Mouse (Mus musculus): ENCODE measurements at regions not wholly inside any gene's neighbourhood (a gene's known extent, or its start where the extent isn't known, plus 50 kb on each side); places are given as distances from the start of the nearest gene placed in this dataset.

DNA sequence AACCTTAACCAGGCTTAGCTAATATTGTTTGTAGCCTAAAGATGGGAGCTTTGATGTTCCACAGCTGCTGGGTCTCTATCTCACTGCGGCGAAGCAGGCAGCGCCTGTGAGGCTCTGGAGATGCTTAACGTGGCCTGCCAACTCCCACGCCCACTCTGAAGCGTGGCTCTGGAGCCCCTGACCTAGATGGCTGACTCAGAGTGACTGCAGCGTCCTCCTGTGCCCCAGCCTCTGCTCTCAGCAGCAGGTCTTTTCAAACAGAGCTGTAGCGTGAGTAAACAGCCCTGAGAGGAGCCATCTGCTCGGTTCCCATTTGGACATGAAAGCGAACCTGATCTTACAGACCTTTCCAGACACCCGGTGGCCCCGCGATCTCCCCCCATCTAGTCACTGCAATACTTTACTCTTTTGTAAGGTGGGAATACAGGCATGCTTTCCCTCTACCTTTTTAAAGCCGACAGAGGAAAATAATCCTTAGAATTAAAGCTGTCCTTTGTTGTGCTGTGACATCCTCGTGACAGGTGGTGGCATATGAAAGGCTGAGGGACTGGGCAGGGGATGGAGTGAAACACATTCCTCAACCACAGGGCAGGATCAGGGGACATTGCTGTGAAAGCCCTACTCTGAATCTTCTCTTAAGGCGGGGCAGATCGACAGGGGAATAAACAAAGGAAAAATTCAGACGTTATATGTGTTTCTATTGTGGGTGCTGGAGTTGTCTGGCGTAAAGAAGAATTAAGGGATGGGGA is 1723.0 kb upstream of the Gm7489 start:
- peak; percentile 78 for ATAC-seq
- peaks cover 16% of the 10 kb centered on the region; the same call in 1 of the 2 replicates for H3K4me1 ChIP-seq (ENCODE audit: control insufficient read depth, insufficient read depth, low read depth, low read length)
- H3K4me2 ChIP-seq (ENCODE audit: low read length), result peak overlapping the region; percentile 34
- H3K27me3 ChIP-seq (replicated peaks; ENCODE audit: control insufficient read depth, insufficient read depth, low read length), result no peaks in the 10 kb centered on the region
- 19% methylated on average over 19 of the region's 19 CpGs for WGBS
- H3K9ac ChIP-seq (ENCODE audit: low read depth, low read length), result peak overlapping the region; percentile 46
- H3K27ac ChIP-seq (ENCODE audit: low read depth, low read length), result peak overlapping the region; percentile 69
- H3K9me3 ChIP-seq (ENCODE audit: control insufficient read depth, low read length), result no peaks in the 10 kb centered on the region
- no peaks in the 10 kb centered on the region for H3K36me3 ChIP-seq (ENCODE audit: control insufficient read depth, insufficient read depth, low read length)
- no peak overlapping the region for H3K4me3 ChIP-seq (ENCODE audit: low read length)

DNA sequence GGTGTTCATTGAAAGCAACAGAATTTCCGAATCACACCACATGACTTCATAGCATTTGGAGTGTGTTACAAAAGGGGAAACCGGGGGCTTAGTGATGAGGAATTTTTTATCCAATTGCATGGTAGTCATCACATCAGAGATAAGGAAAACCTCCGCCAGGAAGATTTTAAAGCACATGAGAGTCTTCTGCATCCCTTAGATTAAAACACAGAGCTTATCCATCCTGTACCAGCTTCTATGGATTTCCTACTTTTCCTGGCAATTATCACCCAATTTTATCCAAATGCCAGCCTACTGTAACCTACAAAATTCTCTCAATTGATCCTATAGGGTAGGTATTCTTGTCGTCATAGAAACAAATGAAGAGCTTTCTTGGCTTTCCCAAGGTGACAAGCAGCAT is 1718.6 kb upstream of the Gm7489 start:
- H3K4me3 ChIP-seq (ENCODE audit: low read length), result no peak overlapping the region
- H3K9ac ChIP-seq (ENCODE audit: low read depth, low read length), result no peak overlapping the region
- no peaks in the 10 kb centered on the region for H3K36me3 ChIP-seq (ENCODE audit: control insufficient read depth, insufficient read depth, low read length)

DNA sequence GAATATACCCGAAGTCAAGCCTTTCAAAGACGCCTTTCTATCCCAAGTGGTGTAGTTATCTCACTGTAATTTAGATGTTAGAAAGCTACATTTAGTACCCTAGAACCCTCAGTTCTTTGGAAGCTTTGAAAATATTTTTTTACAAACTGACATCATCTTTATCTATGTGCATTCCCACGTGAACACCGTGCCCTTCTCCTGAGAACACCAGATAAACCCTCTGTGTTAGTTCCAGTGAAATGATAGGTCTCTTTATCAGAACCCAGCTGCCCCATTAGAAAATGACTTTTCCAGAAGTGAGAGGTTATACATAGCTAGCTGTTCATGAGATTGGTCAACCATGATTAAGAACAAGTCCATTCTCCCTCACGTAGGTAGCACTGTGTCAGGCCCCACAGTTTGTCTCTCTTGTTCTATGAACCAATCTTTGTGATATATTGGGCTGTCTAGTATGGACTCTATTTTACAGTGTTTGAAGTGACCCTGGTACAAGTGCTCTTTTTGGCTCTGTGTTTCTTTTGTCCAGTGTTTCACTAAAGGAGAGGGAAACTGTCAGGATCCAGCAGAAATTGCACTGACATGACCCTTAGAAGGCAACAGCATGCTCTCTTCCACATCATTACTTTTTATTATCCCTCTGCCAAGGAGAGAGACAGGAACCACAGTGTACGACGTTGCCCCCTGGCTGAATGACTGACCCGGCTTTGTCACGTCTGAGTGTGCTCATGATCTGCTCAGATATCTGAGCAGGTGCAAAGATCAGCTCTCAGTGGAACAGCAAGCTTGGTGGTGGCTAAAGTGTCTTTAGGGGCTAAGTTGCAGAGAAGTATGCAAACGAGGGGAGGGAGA is 1717.9 kb upstream of the Gm7489 start:
- H3K36me3 ChIP-seq (ENCODE audit: control insufficient read depth, insufficient read depth, low read length), result no peaks in the 10 kb centered on the region
- no peaks in the 10 kb centered on the region for H3K9me3 ChIP-seq (ENCODE audit: control insufficient read depth, low read length)
- peak; percentile 65 for ATAC-seq
- H3K27me3 ChIP-seq (replicated peaks; ENCODE audit: control insufficient read depth, insufficient read depth, low read length), result no peaks in the 10 kb centered on the region
- H3K9ac ChIP-seq (ENCODE audit: low read depth, low read length), result no peak overlapping the region
- H3K27ac ChIP-seq (ENCODE audit: low read depth, low read length), result no peak overlapping the region
- peaks cover 2% of the 10 kb centered on the region; the same call in 1 of the 2 replicates for H3K4me1 ChIP-seq (ENCODE audit: control insufficient read depth, insufficient read depth, low read depth, low read length)
- no peak overlapping the region for H3K4me2 ChIP-seq (ENCODE audit: low read length)
- no peak overlapping the region for H3K4me3 ChIP-seq (ENCODE audit: low read length)
- WGBS, result 64% methylated on average over 10 of the region's 10 CpGs

More for the DNA sequence above, 1718.6 kb upstream of the Gm7489 start:
- 83% methylated on average over 4 of the region's 4 CpGs for WGBS
- peaks cover 7% of the 10 kb centered on the region; the same call in 1 of the 2 replicates for H3K4me1 ChIP-seq (ENCODE audit: control insufficient read depth, insufficient read depth, low read depth, low read length)
- H3K4me2 ChIP-seq (ENCODE audit: low read length), result no peak overlapping the region
- no peaks in the 10 kb centered on the region for H3K9me3 ChIP-seq (ENCODE audit: control insufficient read depth, low read length)
- no peak for ATAC-seq
- no peak overlapping the region for H3K27ac ChIP-seq (ENCODE audit: low read depth, low read length)
- H3K27me3 ChIP-seq (replicated peaks; ENCODE audit: control insufficient read depth, insufficient read depth, low read length), result no peaks in the 10 kb centered on the region

DNA sequence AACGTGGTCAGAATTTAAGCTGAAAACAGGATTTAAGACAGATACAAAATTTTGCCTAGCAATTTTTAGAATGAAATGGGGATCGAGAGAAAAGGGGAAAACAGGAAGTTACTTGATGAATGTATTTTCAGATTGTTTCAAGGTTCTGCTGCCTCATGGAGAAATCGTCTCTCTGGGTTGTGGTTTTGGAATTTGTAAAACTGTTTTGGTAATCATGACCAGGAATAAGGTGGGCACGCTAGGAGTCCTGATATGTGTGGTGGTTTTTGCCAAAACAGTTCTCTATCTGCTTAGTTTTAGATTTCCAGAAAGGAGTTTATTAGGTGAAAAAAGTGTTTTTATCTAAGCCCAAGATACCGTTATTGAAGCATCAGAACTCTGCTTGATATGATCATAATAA is 1716.9 kb upstream of the Gm7489 start:
- H3K4me1 ChIP-seq (ENCODE audit: control insufficient read depth, insufficient read depth, low read depth, low read length), result no peaks in the 10 kb centered on the region
- no peak for ATAC-seq
- H3K27ac ChIP-seq (ENCODE audit: low read depth, low read length), result no peak overlapping the region
- H3K27me3 ChIP-seq (replicated peaks; ENCODE audit: control insufficient read depth, insufficient read depth, low read length), result no peaks in the 10 kb centered on the region
- H3K36me3 ChIP-seq (ENCODE audit: control insufficient read depth, insufficient read depth, low read length), result no peaks in the 10 kb centered on the region
- WGBS, result 90% methylated on average over 5 of the region's 5 CpGs
- H3K4me3 ChIP-seq (ENCODE audit: low read length), result no peak overlapping the region
- H3K4me2 ChIP-seq (ENCODE audit: low read length), result no peak overlapping the region
- H3K9ac ChIP-seq (ENCODE audit: low read depth, low read length), result no peak overlapping the region
- no peaks in the 10 kb centered on the region for H3K9me3 ChIP-seq (ENCODE audit: control insufficient read depth, low read length)

DNA sequence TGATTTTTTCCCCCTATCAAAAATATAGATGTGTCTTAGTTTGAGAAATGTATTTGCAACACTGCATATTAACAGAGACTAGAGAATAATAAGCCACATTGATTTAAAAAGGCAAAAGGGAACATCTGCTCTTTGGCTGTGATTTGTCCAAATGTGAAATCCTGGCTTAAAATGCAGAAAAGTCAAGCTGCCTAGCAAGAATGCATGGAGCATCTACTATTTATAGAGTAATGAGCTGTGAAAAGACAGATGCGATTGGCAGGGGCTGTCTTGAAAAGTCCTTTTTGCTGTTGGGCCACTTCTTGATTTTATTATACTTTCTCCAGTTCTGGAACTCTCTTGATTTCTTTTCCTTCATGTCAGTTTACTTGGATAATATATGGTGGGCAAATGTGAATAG is 1707.8 kb upstream of the Gm7489 start:
- ATAC-seq, result no peak
- H3K4me1 ChIP-seq (ENCODE audit: control insufficient read depth, insufficient read depth, low read depth, low read length), result no peaks in the 10 kb centered on the region
- H3K27me3 ChIP-seq (replicated peaks; ENCODE audit: control insufficient read depth, insufficient read depth, low read length), result no peaks in the 10 kb centered on the region
- H3K4me3 ChIP-seq (ENCODE audit: low read length), result no peak overlapping the region
- H3K4me2 ChIP-seq (ENCODE audit: low read length), result no peak overlapping the region
- no peak overlapping the region for H3K27ac ChIP-seq (ENCODE audit: low read depth, low read length)
- 79% methylated on average over 1 of the region's 1 CpGs for WGBS
- H3K9ac ChIP-seq (ENCODE audit: low read depth, low read length), result no peak overlapping the region
- no peaks in the 10 kb centered on the region for H3K9me3 ChIP-seq (ENCODE audit: control insufficient read depth, low read length)
- H3K36me3 ChIP-seq (ENCODE audit: control insufficient read depth, insufficient read depth, low read length), result no peaks in the 10 kb centered on the region

DNA sequence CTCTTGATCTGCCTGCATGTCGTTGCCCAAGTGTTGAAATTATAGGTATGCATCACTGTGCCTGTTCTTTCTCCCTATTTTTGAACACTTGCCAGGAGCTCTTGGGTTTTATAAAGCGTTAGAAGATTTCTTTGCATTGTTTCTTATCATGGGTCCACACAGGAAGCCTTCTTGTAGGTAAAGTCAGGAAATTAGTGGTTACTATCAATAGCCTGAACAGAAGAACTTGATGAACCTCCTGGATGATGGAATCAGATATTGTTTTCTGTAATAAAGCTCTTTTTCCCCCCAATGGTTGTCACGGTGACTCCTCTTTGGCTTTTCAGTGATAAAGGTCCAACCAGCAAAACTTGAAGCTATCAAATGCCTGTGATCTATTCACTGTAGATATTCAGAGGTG is 1706.0 kb upstream of the Gm7489 start:
- WGBS, result 79% methylated on average over 3 of the region's 3 CpGs
- H3K4me1 ChIP-seq (ENCODE audit: control insufficient read depth, insufficient read depth, low read depth, low read length), result no peaks in the 10 kb centered on the region
- H3K27me3 ChIP-seq (replicated peaks; ENCODE audit: control insufficient read depth, insufficient read depth, low read length), result no peaks in the 10 kb centered on the region
- no peak overlapping the region for H3K4me3 ChIP-seq (ENCODE audit: low read length)
- no peak overlapping the region for H3K9ac ChIP-seq (ENCODE audit: low read depth, low read length)
- H3K36me3 ChIP-seq (ENCODE audit: control insufficient read depth, insufficient read depth, low read length), result no peaks in the 10 kb centered on the region
- no peaks in the 10 kb centered on the region for H3K9me3 ChIP-seq (ENCODE audit: control insufficient read depth, low read length)
- no peak overlapping the region for H3K4me2 ChIP-seq (ENCODE audit: low read length)
- no peak overlapping the region for H3K27ac ChIP-seq (ENCODE audit: low read depth, low read length)
- no peak for ATAC-seq

DNA sequence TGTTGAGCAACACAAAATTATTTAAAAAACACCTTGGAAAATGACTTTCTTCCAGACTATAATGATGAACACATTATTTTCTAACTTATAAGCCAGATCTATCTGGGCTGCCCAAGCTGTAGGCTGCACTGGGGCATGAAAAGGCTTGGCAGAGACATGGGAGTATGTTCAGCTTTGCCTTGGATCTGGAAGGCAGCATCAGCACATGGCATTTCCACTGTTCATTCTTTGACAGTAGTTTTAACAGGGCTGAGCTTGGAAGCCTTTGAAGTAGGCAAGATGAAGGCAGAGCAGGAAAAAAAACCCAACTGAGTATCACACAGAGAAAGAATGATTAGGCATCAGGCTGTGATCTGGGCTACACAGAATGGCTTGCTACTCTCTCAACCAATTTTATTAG is 1705.3 kb upstream of the Gm7489 start:
- ATAC-seq, result no peak

DNA sequence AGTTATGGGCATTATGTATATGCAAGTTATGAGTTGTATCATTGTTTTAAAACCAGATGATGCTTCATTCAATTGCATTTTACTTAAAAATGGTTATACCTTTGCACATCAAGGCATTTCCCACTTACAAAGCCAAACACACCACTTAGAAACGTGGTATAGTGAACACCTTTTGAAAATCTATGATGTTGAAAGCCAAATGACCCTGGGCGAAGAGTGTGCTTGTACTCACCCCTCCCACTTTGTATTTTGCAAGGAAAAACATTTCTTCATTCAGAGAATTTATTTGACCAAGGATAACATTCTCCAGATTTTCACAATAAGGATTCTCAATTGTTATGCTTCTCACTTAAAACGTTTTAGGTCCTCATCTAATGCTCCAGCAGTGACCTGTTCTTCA is 1693.5 kb upstream of the Gm7489 start:
- no peak overlapping the region for H3K4me3 ChIP-seq (ENCODE audit: low read length)
- no peaks in the 10 kb centered on the region for H3K36me3 ChIP-seq (ENCODE audit: control insufficient read depth, insufficient read depth, low read length)
- no peak overlapping the region for H3K27ac ChIP-seq (ENCODE audit: low read depth, low read length)
- H3K4me1 ChIP-seq (ENCODE audit: control insufficient read depth, insufficient read depth, low read depth, low read length), result no peaks in the 10 kb centered on the region
- H3K4me2 ChIP-seq (ENCODE audit: low read length), result no peak overlapping the region
- H3K27me3 ChIP-seq (replicated peaks; ENCODE audit: control insufficient read depth, insufficient read depth, low read length), result no peaks in the 10 kb centered on the region
- 67% methylated on average over 3 of the region's 3 CpGs for WGBS
- no peaks in the 10 kb centered on the region for H3K9me3 ChIP-seq (ENCODE audit: control insufficient read depth, low read length)
- no peak for ATAC-seq
- no peak overlapping the region for H3K9ac ChIP-seq (ENCODE audit: low read depth, low read length)

More for the DNA sequence above, 1705.3 kb upstream of the Gm7489 start:
- no peaks in the 10 kb centered on the region for H3K4me1 ChIP-seq (ENCODE audit: control insufficient read depth, insufficient read depth, low read depth, low read length)
- H3K4me2 ChIP-seq (ENCODE audit: low read length), result no peak overlapping the region
- no peaks in the 10 kb centered on the region for H3K9me3 ChIP-seq (ENCODE audit: control insufficient read depth, low read length)
- H3K27ac ChIP-seq (ENCODE audit: low read depth, low read length), result no peak overlapping the region
- H3K27me3 ChIP-seq (replicated peaks; ENCODE audit: control insufficient read depth, insufficient read depth, low read length), result no peaks in the 10 kb centered on the region
- no peak overlapping the region for H3K4me3 ChIP-seq (ENCODE audit: low read length)
- H3K9ac ChIP-seq (ENCODE audit: low read depth, low read length), result no peak overlapping the region
- H3K36me3 ChIP-seq (ENCODE audit: control insufficient read depth, insufficient read depth, low read length), result no peaks in the 10 kb centered on the region

DNA sequence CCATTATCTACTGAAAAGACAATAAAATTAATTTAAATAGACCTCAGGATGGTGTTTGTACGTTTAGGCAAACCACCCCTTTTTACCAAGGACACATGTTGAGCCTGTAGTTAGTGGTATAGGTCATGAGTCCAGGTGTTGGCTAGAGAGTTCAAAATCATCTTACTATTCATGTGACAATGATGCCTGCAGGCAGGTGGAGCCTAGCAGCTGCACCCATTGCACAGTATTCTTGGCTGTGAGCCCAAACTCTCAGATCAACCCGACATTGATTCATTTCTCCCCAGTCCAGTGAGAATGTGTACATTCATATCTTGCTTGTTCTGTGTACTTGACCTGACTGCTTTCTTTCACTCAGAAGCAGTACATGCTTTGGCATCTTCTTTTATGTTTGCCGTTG is 1677.4 kb upstream of the Gm7489 start:
- Histone ChIP-seq H3K9me3 (ENCODE audit: control insufficient read depth, low read length) (no peaks in the 10 kb centered on the region), H3K27me3 (replicated peaks; ENCODE audit: control insufficient read depth, insufficient read depth, low read length) (no peaks in the 10 kb centered on the region), H3K9ac (ENCODE audit: low read depth, low read length) (no peak overlapping the region), H3K36me3 (ENCODE audit: control insufficient read depth, insufficient read depth, low read length) (no peaks in the 10 kb centered on the region), H3K4me3 (ENCODE audit: low read length) (no peak overlapping the region), H3K4me1 (ENCODE audit: control insufficient read depth, insufficient read depth, low read depth, low read length) (no peaks in the 10 kb centered on the region), H3K27ac (ENCODE audit: low read depth, low read length) (no peak overlapping the region), H3K4me2 (ENCODE audit: low read length) (no peak overlapping the region)
- no peak for ATAC-seq
- 69% methylated on average over 3 of the region's 3 CpGs for WGBS
